Mouse (Mus musculus) gastrocnemius, postnatal 36 days (tissue): Measurements from ENCODE around the gene Gm49396. TPM values are rescaled to one million over a fixed set of nuclear protein-coding genes. Genes with fewer than 3 reads are reported as not detected.
A peak's percentile ranks its signal among the peaks of the same experiment; 100 is the strongest.

Experiments used
- DNase-seq, 2 experiments: peaks; one replicate each; pipeline ENCODE4 v3.0.0; 2022
- intact Hi-C: fragments of 180-260 bp; cut with DNase I; formaldehyde crosslinking; loops from one replicate; pipeline ENCODE4 v1.15.1; 2025
- long read RNA-seq, 2 experiments: library from polyadenylated mRNA; stranded (forward); transcript quantifications; one replicate each; pipeline ENCODE4 v2.0.0; 2021
- total RNA-seq, 2 experiments: library from RNA; stranded (reverse); gene quantifications; 2 replicates each; pipeline ENCODE4 v1.2.3; 2021

The Gm49396 gene
- total RNA-seq = 1 to 10 TPM; 1.8 TPM
- long read RNA-seq, experiment 1, partial matches to known transcripts = 5 of 9 reads
- long read RNA-seq, experiment 1, other reads (novel, unspliced or antisense) = 4 of 9 reads
- long read RNA-seq, experiment 2, partial matches to known transcripts = 0 of 6 reads
- long read RNA-seq, experiment 2, other reads (novel, unspliced or antisense) = 6 of 6 reads

GRCm38 (mm10) chr7:30563117-30563905 is at the start of gene Gm49396, which contains the start of the genes U2af1l4 and Psenen:
Gene Gm49396, plus strand, starts transcription at chr7:30563344.
Gene U2af1l4, plus strand, starts transcription at chr7:30563301.
Gene Psenen, minus strand, starts transcription at chr7:30563627.
- intact Hi-C loops = no loop called here
- DNase-seq = peak; percentile 90 to 96

GRCm38 (mm10) chr7:30515003-30515760 is 48.0 kb upstream of the Gm49396 start:
- intact Hi-C loops = no loop called here
- no peak for DNase-seq

GRCm38 (mm10) chr7:30518325-30518724 is 44.8 kb upstream of the Gm49396 start:
- no peak for DNase-seq
- intact Hi-C loops = no loop called here

GRCm38 (mm10) chr7:30520396-30520795 is 42.7 kb upstream of the Gm49396 start:
- no peak for DNase-seq
- intact Hi-C loops = no loop called here

GRCm38 (mm10) chr7:30520856-30521255 is 42.3 kb upstream of the Gm49396 start:
- DNase-seq = no peak

GRCm38 (mm10) chr7:30522871-30523270 is 40.3 kb upstream of the Gm49396 start:
- intact Hi-C loops = no loop called here

More at GRCm38 (mm10) chr7:30520856-30521255, 42.3 kb upstream of the Gm49396 start:
- intact Hi-C loops = no loop called here

GRCm38 (mm10) chr7:30524487-30524886 is 38.7 kb upstream of the Gm49396 start:
- intact Hi-C loops = no loop called here
- no peak for DNase-seq

More at GRCm38 (mm10) chr7:30522871-30523270, 40.3 kb upstream of the Gm49396 start:
- no peak for DNase-seq

GRCm38 (mm10) chr7:30525954-30526353 is 37.2 kb upstream of the Gm49396 start:
- intact Hi-C loops = no loop called here

GRCm38 (mm10) chr7:30526399-30526798 is 36.7 kb upstream of the Gm49396 start:
- intact Hi-C loops = no loop called here
- no peak for DNase-seq

More at GRCm38 (mm10) chr7:30525954-30526353, 37.2 kb upstream of the Gm49396 start:
- no peak for DNase-seq

GRCm38 (mm10) chr7:30526981-30527380 is 36.2 kb upstream of the Gm49396 start:
- intact Hi-C loops = no loop called here
- no peak for DNase-seq

GRCm38 (mm10) chr7:30531291-30531815 is 31.8 kb upstream of the Gm49396 start:
- intact Hi-C loops = loop anchor here (10.0 kb wide), 1 partner anchor 203 kb away; no protein-coding TSS in a partner anchor
- no peak for DNase-seq

GRCm38 (mm10) chr7:30532931-30533330 is 30.2 kb upstream of the Gm49396 start:
- no peak for DNase-seq
- intact Hi-C loops = loop anchor here (10.0 kb wide), 1 partner anchor 202 kb away; no protein-coding TSS in a partner anchor

- intact Hi-C loops = loop anchor here (10.0 kb wide), 1 partner anchor 201 kb away; no protein-coding TSS in a partner anchor
- DNase-seq = no peak
Observed at GRCm38 (mm10) chr7:30533941-30534632, 29.1 kb upstream of the Gm49396 start.

- DNase-seq = peak; percentile 90 to 94
- intact Hi-C loops = loop anchor here (10.0 kb wide), 1 partner anchor 200 kb away; no protein-coding TSS in a partner anchor
Observed at GRCm38 (mm10) chr7:30534633-30535577, 28.2 kb upstream of the Gm49396 start, which contains the start of gene Arhgap33. Gene Arhgap33, minus strand, starts transcription at chr7:30535060.

- DNase-seq = no peak
- intact Hi-C loops = no loop called here
Observed at GRCm38 (mm10) chr7:30540572-30540971, 22.6 kb upstream of the Gm49396 start.

- intact Hi-C loops = no loop called here
- DNase-seq = no peak
Observed at GRCm38 (mm10) chr7:30544327-30544726, 18.8 kb upstream of the Gm49396 start.

GRCm38 (mm10) chr7:30549880-30550279 is 13.3 kb upstream of the Gm49396 start:
- no peak for DNase-seq
- intact Hi-C loops = no loop called here

GRCm38 (mm10) chr7:30550603-30551002 is 12.5 kb upstream of the Gm49396 start:
- intact Hi-C loops = no loop called here
- no peak for DNase-seq
